Mouse (Mus musculus) small intestine, adult 2 months (tissue): ENCODE data around the gene Pnmal2. TPM values are rescaled to one million over a fixed set of nuclear protein-coding genes. Genes with fewer than 3 reads are reported as not detected.

Experiments
- H3K27ac ChIP-seq: fragments of 200-500 bp; 2 replicates; pipeline ENCODE4 v1.5.1; 2012; ENCODE audit warnings: low read depth, low read length, control low read depth, inconsistent platforms; ENCODE audit not compliant: insufficient read depth
- H3K27me3 ChIP-seq: fragments of 200-500 bp; 2 replicates; pipeline ENCODE4 v1.6.1; 2012; ENCODE audit warnings: mild to moderate bottlenecking, moderate library complexity, low read length, inconsistent platforms; ENCODE audit not compliant: control insufficient read depth, insufficient read depth
- H3K36me3 ChIP-seq: fragments of 200-500 bp; 2 replicates; pipeline ENCODE4 v1.6.1; 2012; ENCODE audit warnings: mild to moderate bottlenecking, low read length, control low read depth, inconsistent platforms; ENCODE audit not compliant: control insufficient read depth, insufficient read depth
- H3K4me1 ChIP-seq: fragments of 200-500 bp; 2 replicates; pipeline ENCODE4 v1.6.1; 2012; ENCODE audit warnings: low read length, inconsistent platforms, mixed read lengths; ENCODE audit not compliant: control insufficient read depth, insufficient read depth, insufficient read length
- H3K4me3 ChIP-seq: fragments of 200-500 bp; 2 replicates; pipeline ENCODE4 v1.5.1; 2012; ENCODE audit warnings: low read depth, mild to moderate bottlenecking, control low read depth, inconsistent platforms, low read length, moderate library complexity
- CTCF ChIP-seq: fragments of 200-500 bp; IDR thresholded peaks from 2 replicates; pipeline ENCODE4 v1.5.1; 2012; ENCODE audit warnings: low read depth, mild to moderate bottlenecking, control low read depth, inconsistent platforms, low read length, moderate library complexity, mixed read lengths; ENCODE audit not compliant: insufficient replicate concordance, insufficient read length; ENCODE audit errors: extremely low read depth
- POLR2A ChIP-seq: fragments of 200-500 bp; IDR thresholded peaks from 2 replicates; pipeline ENCODE4 v1.6.1; 2012; ENCODE audit warnings: low read depth, mild to moderate bottlenecking, control low read depth, inconsistent platforms, low read length, moderate library complexity
- WGBS: fragments of 180-500 bp; shearing (Covaris S2); methylation state at CpG from one replicate; pipeline ENCODE4 v1.1.7; 2018; 5-methylcytosine and 5-hydroxymethylcytosine counted together
- polyA plus RNA-seq: library from polyadenylated mRNA; depleted of rRNA; stranded (reverse); fragments of >200 nt; gene quantifications from 2 replicates; pipeline ENCODE4 v1.2.3, GENCODE M21; 2012

Pnmal2 gene
- polyA plus RNA-seq, 1 experiment = 1.4 TPM

DNA sequence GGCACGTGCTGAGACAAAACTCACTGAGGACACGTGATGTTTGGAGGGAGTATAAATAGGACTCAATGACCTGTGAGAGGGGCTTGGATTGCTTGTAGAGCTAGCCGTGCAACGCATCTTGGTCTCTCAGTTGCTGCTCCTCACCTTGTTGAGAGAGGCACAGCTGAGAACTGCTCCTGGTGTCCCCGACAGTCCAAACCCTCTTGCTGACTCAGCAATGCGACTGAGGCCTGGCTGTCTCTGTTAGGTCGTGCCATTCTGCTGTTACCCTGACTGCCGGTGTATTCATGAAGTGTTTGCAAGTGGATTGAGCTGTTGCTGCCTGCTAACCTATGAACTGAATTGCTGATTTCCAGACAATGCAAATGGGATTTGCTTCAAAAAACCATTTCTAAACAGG lies 31.8 kb downstream of the Pnmal2 start:
- no peak overlapping the region for H3K4me3 ChIP-seq
- H3K27ac ChIP-seq = no peak overlapping the region
- WGBS = 65% methylated on average over 8 of the region's 8 CpGs
- no peak for TF ChIP-seq POLR2A
- no peak for TF ChIP-seq CTCF
- no peaks in the 10 kb centered on the region; the same call in 1 of the 2 replicates for H3K4me1 ChIP-seq
- no peaks in the 10 kb centered on the region for H3K36me3 ChIP-seq
- no peaks in the 10 kb centered on the region for H3K27me3 ChIP-seq

DNA sequence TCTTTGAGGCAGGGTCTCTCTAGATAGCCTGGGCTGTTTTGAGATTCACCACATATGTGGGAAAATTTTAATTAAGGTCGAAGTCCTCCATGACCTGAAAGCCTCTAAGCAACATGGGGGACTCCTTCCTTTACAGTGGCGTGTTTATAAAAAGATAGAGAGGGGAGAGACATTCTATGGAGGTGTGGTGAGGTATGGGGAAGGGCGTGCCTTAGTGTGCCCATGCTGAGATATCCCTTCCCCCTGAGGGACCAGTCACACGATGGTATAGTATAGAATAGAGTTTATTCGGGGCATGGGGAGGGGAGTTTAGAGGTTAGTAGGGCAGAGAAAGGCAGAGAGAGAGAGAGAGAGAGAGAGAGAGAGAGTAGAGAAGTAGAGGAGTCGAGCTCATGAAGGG lies 33.7 kb downstream of the Pnmal2 start:
- Histone ChIP-seq H3K36me3 (no peaks in the 10 kb centered on the region), H3K27me3 (no peaks in the 10 kb centered on the region), H3K4me1 (no peaks in the 10 kb centered on the region; the same call in 1 of the 2 replicates), H3K27ac (no peak overlapping the region), H3K4me3 (no peak overlapping the region)
- WGBS = 63% methylated on average over 6 of the region's 6 CpGs
- TF ChIP-seq POLR2A (no peak), CTCF (no peak)

DNA sequence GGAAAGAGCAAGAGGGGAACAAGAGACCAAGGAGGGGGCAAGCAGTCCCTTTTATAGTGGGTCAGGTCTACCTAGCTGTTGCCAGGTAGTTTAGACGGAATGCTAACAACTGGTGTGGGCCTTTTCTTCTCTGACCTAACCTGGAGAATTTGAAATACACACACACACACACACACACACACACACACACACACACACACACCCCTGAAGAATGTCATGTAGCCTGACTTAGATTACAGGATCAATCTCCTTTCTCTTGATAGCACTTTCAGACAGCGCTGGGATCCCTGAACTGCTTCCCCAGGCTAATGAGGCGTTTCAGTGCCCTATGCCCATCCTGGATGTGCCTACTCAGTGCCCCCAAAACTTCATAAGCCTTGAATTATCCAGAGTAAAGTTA lies 34.1 kb downstream of the Pnmal2 start:
- no peak overlapping the region for H3K4me3 ChIP-seq
- WGBS = 78% methylated on average over 3 of the region's 3 CpGs
- no peaks in the 10 kb centered on the region for H3K27me3 ChIP-seq
- no peak overlapping the region for H3K27ac ChIP-seq
- H3K36me3 ChIP-seq = no peaks in the 10 kb centered on the region
- TF ChIP-seq CTCF (no peak), POLR2A (no peak)
- H3K4me1 ChIP-seq = no peaks in the 10 kb centered on the region; the same call in 1 of the 2 replicates

DNA sequence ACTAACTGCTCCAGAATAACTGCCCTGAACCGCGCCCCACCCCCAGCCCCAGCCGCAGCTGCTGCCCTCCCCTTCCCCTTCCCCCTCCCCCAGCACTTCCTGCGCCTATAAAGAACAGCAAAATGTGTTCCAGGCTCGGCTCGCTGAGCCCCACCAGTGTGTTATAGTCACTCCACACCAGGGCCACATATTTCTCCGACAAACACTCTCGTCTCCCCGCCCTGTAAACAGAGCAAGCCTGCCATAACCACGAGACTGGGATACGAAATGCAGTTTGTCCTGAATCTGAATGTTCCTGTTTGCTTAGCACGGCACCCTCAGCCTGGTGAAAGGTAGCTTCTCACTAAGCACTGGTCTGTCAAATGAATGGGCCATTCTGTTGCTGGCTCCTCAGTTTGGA lies 35.9 kb downstream of the Pnmal2 start:
- Histone ChIP-seq H3K36me3 (no peaks in the 10 kb centered on the region), H3K27ac (no peak overlapping the region), H3K4me1 (no peaks in the 10 kb centered on the region; the same call in 1 of the 2 replicates), H3K27me3 (no peaks in the 10 kb centered on the region), H3K4me3 (peak overlapping the region; percentile 39; the same call in 1 of the 2 replicates)
- TF ChIP-seq POLR2A (no peak), CTCF (no peak)
- 2% methylated on average over 12 of the region's 12 CpGs for WGBS

DNA sequence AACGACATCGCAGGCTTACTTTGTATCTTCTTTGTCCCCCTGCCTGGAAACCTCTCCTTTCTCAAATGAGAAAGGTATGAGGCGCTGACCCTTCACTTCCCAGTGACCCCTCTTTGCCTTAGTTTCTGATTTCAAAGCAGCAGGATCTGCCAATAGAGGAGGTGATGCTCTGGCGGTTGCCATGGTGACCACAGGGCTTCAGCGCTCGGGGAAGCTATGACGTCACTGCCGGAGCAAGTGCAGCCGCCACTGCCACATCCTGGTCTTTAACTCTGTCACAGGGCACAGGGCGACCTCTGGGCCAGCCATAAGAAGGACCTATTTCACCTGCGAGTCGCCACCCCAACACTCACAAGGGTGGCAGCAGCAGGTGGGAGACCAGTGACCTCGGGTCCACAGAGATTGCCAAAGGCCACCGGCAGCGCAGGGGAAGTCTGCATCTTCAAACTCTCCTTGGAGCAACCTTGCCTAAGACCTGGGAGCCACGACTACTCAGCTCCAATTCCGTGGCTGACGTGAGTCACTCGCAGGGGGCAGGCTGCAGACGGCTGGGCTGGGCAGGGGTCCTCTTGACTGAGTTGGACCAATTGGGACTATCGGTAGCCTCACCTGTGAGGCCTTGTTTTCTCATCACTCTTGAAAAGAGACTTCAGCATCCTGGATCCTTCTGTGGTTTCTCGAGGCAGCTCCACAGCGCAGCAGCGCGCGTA lies 38.5 kb downstream of the Pnmal2 start, which contains the start of gene Gm42372:
TSS of gene Gm42372 (plus strand) at position 228 of the 710 bp plus-strand sequence.
- WGBS = 37% methylated on average over 26 of the region's 26 CpGs
- no peak within 1 kb of the TSS for H3K27ac ChIP-seq
- TF ChIP-seq CTCF = no peak
- no peak for TF ChIP-seq POLR2A
- peak within 1 kb of the TSS; percentile 21 for H3K4me3 ChIP-seq
- no peaks in the 10 kb centered on the region for H3K36me3 ChIP-seq
- H3K4me1 ChIP-seq = no peaks in the 10 kb centered on the region; the same call in 1 of the 2 replicates
- H3K27me3 ChIP-seq = no peaks in the 10 kb centered on the region

DNA sequence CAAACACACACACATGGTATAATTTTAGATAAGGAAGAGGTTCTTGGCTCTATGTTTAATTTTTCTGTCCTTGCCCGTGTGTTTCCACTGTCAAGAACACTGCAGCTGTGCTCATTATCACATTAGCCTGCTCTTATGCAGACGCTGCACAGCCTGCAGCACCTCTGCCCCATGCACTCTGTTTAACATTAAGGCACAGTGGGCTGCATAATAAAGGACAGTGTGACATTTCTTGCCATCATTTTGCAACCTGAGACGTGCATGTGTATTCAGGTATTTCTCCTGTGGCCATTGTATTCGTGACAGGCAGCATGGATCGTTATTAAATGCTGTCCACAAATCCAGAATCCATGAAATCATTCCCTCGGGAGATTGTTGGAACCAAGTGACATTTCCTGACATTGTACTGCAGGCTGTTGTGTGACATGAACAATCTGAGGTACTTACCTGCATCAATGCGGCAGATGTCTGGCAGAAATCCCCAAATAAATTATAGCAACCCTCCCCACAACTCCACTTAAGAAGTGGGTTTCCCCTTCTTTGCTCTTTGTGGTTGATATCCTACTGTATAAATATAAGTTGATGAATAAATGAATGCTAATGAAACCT lies 43.2 kb downstream of the Pnmal2 start:
- Histone ChIP-seq H3K4me3 (no peak overlapping the region), H3K27ac (no peak overlapping the region), H3K4me1 (no peaks in the 10 kb centered on the region), H3K27me3 (no peaks in the 10 kb centered on the region), H3K36me3 (no peaks in the 10 kb centered on the region)
- WGBS = 57% methylated on average over 7 of the region's 7 CpGs
- TF ChIP-seq POLR2A (no peak), CTCF (no peak)

DNA sequence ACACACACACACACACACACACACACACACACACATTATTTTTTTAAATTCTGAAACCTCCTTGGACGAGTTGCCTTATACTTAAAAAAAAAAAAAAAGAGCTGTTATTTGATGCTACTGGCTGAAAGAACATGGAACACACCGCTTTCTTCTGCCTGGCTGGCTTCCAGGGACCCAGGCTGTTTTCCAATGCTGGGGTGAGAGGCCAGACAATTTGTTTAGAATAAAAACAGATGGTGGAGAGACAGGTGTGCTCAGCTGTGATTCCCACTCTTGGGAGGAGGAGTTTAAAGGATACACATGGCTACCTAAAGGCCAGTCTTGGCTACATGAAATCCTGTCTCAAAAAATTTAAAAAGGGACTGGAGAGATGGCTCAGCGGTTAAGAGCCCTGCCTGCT lies 43.9 kb downstream of the Pnmal2 start:
- H3K4me1 ChIP-seq = no peaks in the 10 kb centered on the region
- 39% methylated on average over 3 of the region's 3 CpGs for WGBS
- no peak overlapping the region for H3K4me3 ChIP-seq
- no peak for TF ChIP-seq POLR2A
- TF ChIP-seq CTCF = no peak
- no peaks in the 10 kb centered on the region for H3K27me3 ChIP-seq
- H3K27ac ChIP-seq = no peak overlapping the region
- no peaks in the 10 kb centered on the region for H3K36me3 ChIP-seq
